Mouse (Mus musculus): ENCODE results near the gene Olfr1322.

The Olfr1322 gene

GRCm38 (mm10) chrX:49891383-49891782 lies at the start of gene Olfr1322:
Gene Olfr1322 (minus strand): TSS chrX:49891483.
- DNase-seq = no peak

DNA sequence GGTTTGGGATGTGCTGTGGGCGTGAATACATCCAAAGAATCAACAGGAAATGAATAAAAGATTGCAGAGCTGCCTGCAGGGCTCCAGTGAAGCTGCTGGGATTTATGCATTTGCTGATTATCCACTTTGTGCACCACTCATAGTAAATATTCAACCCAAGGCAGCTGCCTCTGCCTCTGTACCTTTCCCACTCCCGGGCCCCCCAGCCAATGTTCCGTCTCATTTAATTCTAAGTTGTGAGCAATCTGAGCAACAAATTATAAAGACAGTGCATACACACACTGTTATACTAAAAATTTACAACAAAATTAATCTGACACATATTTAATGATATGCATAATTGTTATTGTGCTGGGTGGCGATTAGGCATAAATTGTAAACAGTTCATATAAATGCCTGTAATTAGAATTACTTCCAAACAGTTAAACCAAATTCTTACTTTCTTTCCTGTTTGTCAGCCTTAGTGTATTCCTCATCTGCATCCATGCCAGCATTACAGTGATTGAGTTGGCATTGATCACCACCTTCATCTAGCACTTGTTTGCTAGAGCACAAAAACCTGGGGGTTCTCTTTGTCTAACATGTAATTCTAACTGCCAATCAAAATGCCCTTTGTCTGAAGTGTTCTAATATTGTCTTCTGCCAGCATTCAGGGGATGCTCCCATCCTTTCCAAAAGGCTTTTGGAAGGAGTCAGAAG lies 13.5 kb downstream of the Olfr1322 start:
- no peak for DNase-seq
